In genomic region chr5:137951218-137951617, GRCm38 (mm10) we compare ENCODE assay signal across 10 mouse cellular contexts. TPM values are rescaled to one million over a fixed set of nuclear protein-coding genes. Genes with fewer than 3 reads are reported as not detected.
DNase-seq lines count a peak whose midpoint lies in the region; ATAC-seq lines count a peak whose summit lies in the region.
"Had no signal": no experiment of that assay in that cellular context is flagged by ENCODE, and none has a peak within 500 bp of the region (broad histone marks: within the 10 kb centered on the region; RNA-seq: fewer than 3 reads in every experiment).

No protein-coding gene starts in this region.

- no peak for ATAC-seq in hindbrain, embryonic 13.5 days (ENCODE audit: low FRiP score)
- ATAC-seq in activated CD4-positive, CD25-positive, alpha-beta regulatory T cell, adult 4 months = no peak

- no peak overlapping the region for H3K9ac ChIP-seq in hindbrain, embryonic 13.5 days

- no peaks in the 10 kb centered on the region for H3K36me3 ChIP-seq in hindbrain, embryonic 13.5 days

- no peaks in the 10 kb centered on the region for H3K4me1 ChIP-seq in hindbrain, embryonic 13.5 days (replicated peaks)

- DNase-seq in gastrocnemius, postnatal 14 days = peak; percentile 6
- no peak for DNase-seq in gastrocnemius, adult 18-20 months (ENCODE audit: low spot score)
- DNase-seq in ovary, postnatal 36 days (ENCODE audit: low spot score) = peak; percentile 21
- DNase-seq in ovary, postnatal 10 days (ENCODE audit: low spot score) = no peak
- DNase-seq in cerebellum, adult 9-10 months = peak; percentile 12
- peak; percentile 48 for DNase-seq in lung, postnatal 10 days

- intact Hi-C loops in gastrocnemius, postnatal 14 days (cut with DNase I; ENCODE audit: low total_unique reads) = no loop called here

- H3K27ac ChIP-seq in hindbrain, embryonic 13.5 days = no peak overlapping the region

- no peak overlapping the region for H3K4me3 ChIP-seq in hindbrain, embryonic 13.5 days
- H3K4me3 ChIP-seq: myocyte had no signal

- no peaks in the 10 kb centered on the region for H3K27me3 ChIP-seq in hindbrain, embryonic 13.5 days

- H3K4me2 ChIP-seq in hindbrain, embryonic 13.5 days = no peak overlapping the region

- H3K9me3 ChIP-seq in hindbrain, embryonic 13.5 days = no peaks in the 10 kb centered on the region

- 39% methylated on average over 6 of the region's 6 CpGs for WGBS in hindbrain, embryonic 13.5 days

RNA-seq across cellular contexts. Expression of gene Gjc3, which starts 11.7 kb away (rescaled TPM):
- total RNA-seq in gastrocnemius, postnatal 14 days (2021) = 1 to 10 TPM; 3.0 to 6.7 TPM
- under 1 TPM; 0.38 to 0.59 TPM for total RNA-seq in gastrocnemius, adult 18-20 months (2021)
- polyA plus RNA-seq in hindbrain, embryonic 13.5 days (2015; fragmentation: Nextera tagmentation; extraction: Ambion mirVana) = 0.77 and 0.83 TPM in 2 replicates
- not detected for polyA plus RNA-seq in activated CD4-positive, CD25-positive, alpha-beta regulatory T cell, adult 4 months (2017; shearing (Covaris generic))
- polyA plus RNA-seq: myocyte had no signal

RNA-seq across cellular contexts. Expression of gene Cyp3a13, which starts 29.8 kb away (rescaled TPM):
- total RNA-seq in gastrocnemius, postnatal 14 days (2021) = not detected
- under 1 TPM in 1 of 2 experiments, not detected in 1; 0.14 TPM for total RNA-seq in gastrocnemius, adult 18-20 months (2021)
- not detected in 2 replicates for polyA plus RNA-seq in hindbrain, embryonic 13.5 days (2015; fragmentation: Nextera tagmentation; extraction: Ambion mirVana)
- not detected for polyA plus RNA-seq in activated CD4-positive, CD25-positive, alpha-beta regulatory T cell, adult 4 months (2017; shearing (Covaris generic))

RNA-seq across cellular contexts. Expression of gene Azgp1, which starts 30.1 kb away (rescaled TPM):
- total RNA-seq in gastrocnemius, postnatal 14 days (2021) = not detected
- under 1 TPM in 1 of 2 experiments, not detected in 1; 0.52 TPM for total RNA-seq in gastrocnemius, adult 18-20 months (2021)
- not detected in 2 replicates for polyA plus RNA-seq in hindbrain, embryonic 13.5 days (2015; fragmentation: Nextera tagmentation; extraction: Ambion mirVana)
- under 1 TPM in 1 of 2 experiments, not detected in 1; 0.28 TPM for polyA plus RNA-seq in activated CD4-positive, CD25-positive, alpha-beta regulatory T cell, adult 4 months (2017; shearing (Covaris generic))
- total RNA-seq: layer of hippocampus, adult 8-10 months had no signal
- polyA plus RNA-seq: myocyte had no signal

Comparison
In these comparisons a context has a peak if more than half of its experiments do, and no peak if none do; other contexts are left out.
1. DNase-seq: peak in gastrocnemius, postnatal 14 days (single experiment), ovary, postnatal 36 days (single experiment), cerebellum, adult 9-10 months (single experiment) and lung, postnatal 10 days (single experiment); none in gastrocnemius, adult 18-20 months (single experiment) and ovary, postnatal 10 days (single experiment).